Mouse (Mus musculus): ENCODE measurements around the gene Ghrl. TPM values are rescaled to one million over a fixed set of nuclear protein-coding genes. Genes with fewer than 3 reads are reported as not detected.

Gene Ghrl
- polyA plus RNA-seq, 1 experiment from 2014 or later: not detected

DNA sequence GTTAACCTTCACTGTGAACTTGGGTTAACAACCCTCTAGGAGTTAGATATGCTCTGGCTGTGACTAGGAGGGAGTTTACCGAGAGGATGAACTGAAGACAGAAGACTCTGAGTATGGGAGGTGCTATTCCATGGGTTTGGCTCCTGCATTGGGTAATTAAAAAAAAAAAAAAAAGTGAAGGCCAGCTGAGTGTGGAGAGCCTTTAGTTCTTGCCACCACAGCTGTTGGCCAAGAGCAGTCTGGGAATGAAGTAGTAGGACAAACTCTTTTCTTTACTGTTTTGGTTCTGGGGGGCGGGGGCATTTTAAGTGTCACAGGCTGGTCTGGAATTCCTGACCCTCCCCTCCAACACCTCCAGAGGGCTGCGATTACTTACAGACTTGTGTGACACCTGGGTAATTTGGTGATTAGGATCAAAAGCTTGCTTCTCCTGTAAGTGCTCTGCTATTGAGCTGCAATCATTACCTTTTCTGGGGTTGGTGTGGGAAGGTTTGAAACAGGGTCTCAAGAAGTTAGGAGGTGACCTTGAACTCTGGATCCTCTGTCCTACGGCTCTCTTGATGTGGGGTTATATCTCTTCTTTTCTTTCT, 23.8 kb downstream of the Ghrl start:
- no peak for ATAC-seq (ENCODE audit: extremely low read depth, insufficient number of reproducible peaks, low FRiP score, low TSS enrichment)
- Histone ChIP-seq H3K27me3 (replicated peaks) (no peaks in the 10 kb centered on the region), H3K9ac (peak overlapping the region; percentile 64), H3K9me3 (no peaks in the 10 kb centered on the region), H3K4me3 (peak overlapping the region; percentile 82), H3K4me2 (peak overlapping the region; percentile 66), H3K27ac (replicated peaks) (peak overlapping the region; percentile 85), H3K36me3 (peaks cover 26% of the 10 kb centered on the region), H3K4me1 (peaks cover 65% of the 10 kb centered on the region)
- WGBS: 44% methylated on average over 4 of the region's 4 CpGs

DNA sequence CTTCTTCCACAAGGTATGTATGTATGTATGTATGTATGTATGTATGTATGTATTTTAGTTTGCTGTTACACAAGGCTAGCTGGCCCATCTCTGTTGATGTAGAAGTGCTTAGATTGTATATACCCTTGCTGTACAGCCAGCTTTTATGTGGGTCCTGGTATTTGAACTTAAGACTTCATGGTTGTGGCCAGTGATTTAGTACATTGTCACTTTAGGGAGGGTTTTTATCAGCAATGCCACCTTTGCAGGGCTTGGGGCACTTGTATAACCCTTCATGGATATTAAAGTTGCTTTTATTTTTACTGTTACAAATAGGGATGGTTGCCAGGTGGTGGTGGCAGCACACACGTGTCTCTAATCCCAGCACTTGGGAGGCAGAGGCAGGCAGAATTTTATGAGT, 24.5 kb downstream of the Ghrl start:
- Histone ChIP-seq H3K9me3 (no peaks in the 10 kb centered on the region), H3K36me3 (peaks cover 19% of the 10 kb centered on the region), H3K9ac (no peak overlapping the region), H3K4me1 (peaks cover 68% of the 10 kb centered on the region), H3K27ac (replicated peaks) (no peak overlapping the region; the same call in 1 of the 2 replicates), H3K4me3 (no peak overlapping the region), H3K27me3 (replicated peaks) (no peaks in the 10 kb centered on the region), H3K4me2 (no peak overlapping the region)
- no peak for ATAC-seq (ENCODE audit: extremely low read depth, insufficient number of reproducible peaks, low FRiP score, low TSS enrichment)
- WGBS: 71% methylated on average over 1 of the region's 1 CpGs

DNA sequence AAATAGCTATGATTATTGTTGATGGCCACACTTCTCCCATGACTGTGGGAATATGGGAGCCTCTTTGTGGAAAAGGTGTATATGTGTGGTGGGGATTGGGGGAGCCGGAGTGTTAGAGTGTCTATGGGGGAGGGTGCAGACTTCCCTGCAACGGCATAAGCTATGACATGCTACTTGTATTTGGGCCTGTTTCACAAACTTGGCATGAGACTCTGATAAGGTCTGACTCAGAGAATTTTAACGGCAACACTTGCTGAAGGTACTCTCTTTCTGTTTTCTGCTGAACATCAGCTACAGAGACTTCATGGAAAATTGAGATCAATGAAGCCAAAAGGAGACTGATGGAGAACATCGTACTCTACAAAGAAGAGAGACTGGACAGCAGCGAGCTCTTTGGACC, 26.3 kb downstream of the Ghrl start:
- 70% methylated on average over 5 of the region's 5 CpGs for WGBS
- Histone ChIP-seq H3K9ac (no peak overlapping the region), H3K27me3 (replicated peaks) (no peaks in the 10 kb centered on the region), H3K4me2 (peak overlapping the region; percentile 22; the same call in 1 of the 2 replicates), H3K36me3 (peaks cover 11% of the 10 kb centered on the region), H3K4me1 (peaks cover 61% of the 10 kb centered on the region), H3K9me3 (no peaks in the 10 kb centered on the region), H3K4me3 (no peak overlapping the region), H3K27ac (replicated peaks) (no peak overlapping the region)
- ATAC-seq (ENCODE audit: extremely low read depth, insufficient number of reproducible peaks, low FRiP score, low TSS enrichment): no peak

GRCm38 (mm10) chr6:113692661-113693133, 27.0 kb downstream of the Ghrl start:
- 79% methylated on average over 5 of the region's 5 CpGs for WGBS
- Histone ChIP-seq H3K4me1 (peaks cover 59% of the 10 kb centered on the region), H3K9ac (no peak overlapping the region), H3K27ac (replicated peaks) (no peak overlapping the region), H3K9me3 (no peaks in the 10 kb centered on the region), H3K36me3 (peaks cover 11% of the 10 kb centered on the region), H3K4me3 (no peak overlapping the region), H3K4me2 (peak overlapping the region; percentile 35), H3K27me3 (replicated peaks) (no peaks in the 10 kb centered on the region)
- no peak for ATAC-seq (ENCODE audit: extremely low read depth, insufficient number of reproducible peaks, low FRiP score, low TSS enrichment)

DNA sequence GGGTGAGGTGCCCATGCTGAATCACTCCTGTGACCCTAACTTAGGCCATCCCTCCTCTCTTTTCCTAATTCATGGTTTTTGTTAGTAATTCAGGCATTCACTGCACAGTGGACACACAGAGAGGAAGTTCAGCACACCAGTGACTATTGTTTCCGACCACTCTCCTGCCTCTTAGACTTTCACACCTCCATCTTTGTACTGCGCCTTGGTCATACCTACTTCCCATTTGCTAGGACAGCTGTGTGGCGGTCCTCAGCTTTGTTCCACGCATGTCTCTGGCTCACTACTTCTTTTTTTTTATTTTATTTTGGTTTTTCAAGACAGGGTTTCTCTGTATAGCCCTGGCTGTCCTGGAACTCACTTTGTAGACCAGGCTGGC, 28.6 kb downstream of the Ghrl start:
- 53% methylated on average over 4 of the region's 4 CpGs for WGBS
- Histone ChIP-seq H3K4me3 (peak overlapping the region; percentile 38), H3K9me3 (no peaks in the 10 kb centered on the region), H3K27me3 (replicated peaks) (no peaks in the 10 kb centered on the region), H3K4me2 (peak overlapping the region; percentile 66), H3K9ac (peak overlapping the region; percentile 76), H3K36me3 (peaks cover 11% of the 10 kb centered on the region), H3K27ac (replicated peaks) (peak overlapping the region; percentile 94), H3K4me1 (peaks cover 64% of the 10 kb centered on the region)
- no peak for ATAC-seq (ENCODE audit: extremely low read depth, insufficient number of reproducible peaks, low FRiP score, low TSS enrichment)

DNA sequence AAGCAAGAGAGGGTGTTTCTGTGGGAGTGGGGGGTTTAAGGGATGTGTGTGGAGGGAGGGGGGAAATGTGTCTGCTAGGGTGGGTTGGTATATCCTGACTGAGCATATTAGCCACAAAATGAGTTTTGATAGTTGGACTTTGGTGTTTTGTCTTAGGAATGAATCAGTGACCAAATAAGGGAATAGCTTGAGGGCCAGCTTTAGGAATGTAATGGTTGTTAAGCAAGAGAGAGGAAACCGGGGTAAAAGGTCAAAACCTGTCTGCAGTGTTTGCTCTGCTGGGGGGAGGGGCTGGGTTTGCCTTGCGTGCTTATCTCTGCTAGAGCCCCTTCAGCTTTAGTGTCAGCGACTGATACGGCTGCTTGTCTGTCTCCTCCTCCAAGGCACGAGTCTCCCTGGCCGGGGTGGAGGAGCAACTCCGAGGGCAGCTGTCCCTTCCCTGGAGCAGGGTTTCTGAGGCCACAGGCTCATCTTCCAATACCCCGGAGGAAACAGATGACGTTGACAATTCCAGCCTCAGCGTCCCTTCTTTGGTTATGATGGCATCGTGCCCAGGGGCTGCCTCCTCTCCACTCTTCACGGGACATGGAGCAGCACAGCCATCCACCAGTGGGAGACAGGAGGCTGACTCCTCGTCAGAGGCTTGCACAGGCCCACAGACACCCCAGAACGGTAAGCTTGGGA, 29.1 kb downstream of the Ghrl start:
- WGBS: under 1% methylated on average over 14 of the region's 14 CpGs
- Histone ChIP-seq H3K4me2 (peak overlapping the region; percentile 66), H3K9ac (peak overlapping the region; percentile 76), H3K4me1 (peaks cover 59% of the 10 kb centered on the region), H3K27ac (replicated peaks) (peak overlapping the region; percentile 94), H3K27me3 (replicated peaks) (no peaks in the 10 kb centered on the region), H3K36me3 (peaks cover 11% of the 10 kb centered on the region), H3K9me3 (no peaks in the 10 kb centered on the region), H3K4me3 (peak overlapping the region; percentile 38)
- peak; percentile 67 for ATAC-seq (ENCODE audit: extremely low read depth, insufficient number of reproducible peaks, low FRiP score, low TSS enrichment)

GRCm38 (mm10) chr6:113690008-113690399, 29.7 kb downstream of the Ghrl start:
- Histone ChIP-seq H3K4me1 (peaks cover 54% of the 10 kb centered on the region), H3K27me3 (replicated peaks) (no peaks in the 10 kb centered on the region), H3K9me3 (no peaks in the 10 kb centered on the region), H3K27ac (replicated peaks) (peak overlapping the region; percentile 94), H3K9ac (peak overlapping the region; percentile 76), H3K4me2 (peak overlapping the region; percentile 66), H3K36me3 (peaks cover 10% of the 10 kb centered on the region), H3K4me3 (no peak overlapping the region)
- ATAC-seq (ENCODE audit: extremely low read depth, insufficient number of reproducible peaks, low FRiP score, low TSS enrichment): no peak
- WGBS: 13% methylated on average over 7 of the region's 7 CpGs

DNA sequence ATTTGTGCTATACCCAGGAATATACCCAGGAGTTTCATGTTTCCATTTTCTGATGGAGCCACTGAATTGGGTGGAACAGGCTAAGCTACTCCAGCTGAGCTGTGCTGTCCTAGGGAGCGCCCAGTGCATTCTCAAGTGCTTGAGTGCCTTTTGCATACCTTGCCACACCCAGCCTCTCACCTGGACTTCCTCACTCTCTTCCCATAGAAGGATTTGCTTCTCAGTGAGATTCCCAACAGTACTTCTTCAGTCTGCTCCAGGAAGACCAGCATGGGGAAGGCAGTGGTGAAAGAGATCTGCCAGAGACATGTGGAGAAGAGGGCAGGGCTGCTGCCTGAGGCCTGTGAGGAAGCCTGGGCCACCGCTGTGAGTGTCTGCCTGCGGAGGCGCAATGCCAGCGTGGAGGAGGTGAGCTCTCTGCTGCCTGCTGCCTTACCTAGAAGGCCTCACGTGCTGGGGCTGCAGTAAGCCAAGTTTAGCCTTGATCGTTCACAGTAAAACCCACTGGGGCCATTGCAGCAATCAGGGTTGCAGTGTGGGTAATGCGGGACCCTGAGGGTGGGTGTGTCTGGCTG, 33.0 kb downstream of the Ghrl start:
- 0 out of 2 replicates have a peak overlapping the region, but pooled peaks have one; percentile 38 for H3K9ac ChIP-seq
- H3K27me3 ChIP-seq (replicated peaks): no peaks in the 10 kb centered on the region
- peaks cover 38% of the 10 kb centered on the region for H3K4me1 ChIP-seq
- 0 out of 2 replicates have a peak, but pooled peaks cover 12% of the 10 kb centered on the region for H3K36me3 ChIP-seq
- WGBS: 45% methylated on average over 8 of the region's 8 CpGs
- no peak for ATAC-seq (ENCODE audit: extremely low read depth, insufficient number of reproducible peaks, low FRiP score, low TSS enrichment)
- no peak overlapping the region for H3K4me2 ChIP-seq
- H3K4me3 ChIP-seq: no peak overlapping the region
- no peaks in the 10 kb centered on the region for H3K9me3 ChIP-seq
- no peak overlapping the region for H3K27ac ChIP-seq (replicated peaks)

DNA sequence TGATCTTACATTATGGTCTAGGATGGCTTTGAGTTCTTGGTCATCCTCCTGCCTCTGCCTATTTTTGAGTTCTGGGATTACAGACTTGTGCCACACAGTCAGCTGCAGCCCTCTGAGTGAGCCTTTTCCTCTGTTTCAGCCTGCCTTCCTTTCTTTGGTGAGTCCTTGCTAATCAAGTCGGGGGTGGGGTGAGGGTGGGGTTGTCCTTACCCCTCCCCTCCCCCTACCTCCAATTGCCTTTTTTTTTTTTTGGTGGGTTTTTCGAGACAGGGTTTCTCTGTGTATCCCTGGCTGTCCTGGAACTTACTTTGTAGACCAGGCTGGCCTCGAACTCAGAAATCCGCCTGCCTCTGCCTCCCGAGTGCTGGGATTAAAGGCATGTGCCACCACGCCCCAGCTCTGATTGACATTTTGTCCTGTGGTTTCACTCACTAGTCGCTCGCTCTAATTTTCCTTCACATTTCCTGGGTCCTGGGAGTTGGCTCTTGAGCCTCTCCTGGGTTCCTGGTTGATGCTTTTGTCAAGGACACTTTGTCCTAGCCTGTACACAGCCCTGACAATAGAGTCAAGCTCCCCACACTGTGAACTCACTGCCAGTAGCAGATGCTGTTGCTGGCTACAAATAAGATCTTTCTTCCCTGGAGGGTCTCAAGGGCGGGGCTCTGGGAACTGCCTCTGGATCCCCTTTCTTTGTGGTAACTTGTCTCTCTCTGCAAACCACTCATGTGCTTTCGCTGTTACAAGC, 36.4 kb downstream of the Ghrl start:
- no peak for ATAC-seq (ENCODE audit: extremely low read depth, insufficient number of reproducible peaks, low FRiP score, low TSS enrichment)
- H3K27me3 ChIP-seq (replicated peaks): no peaks in the 10 kb centered on the region
- H3K4me2 ChIP-seq: no peak overlapping the region
- 82% methylated on average over 10 of the region's 10 CpGs for WGBS
- H3K4me1 ChIP-seq: peaks cover 15% of the 10 kb centered on the region
- H3K9me3 ChIP-seq: no peaks in the 10 kb centered on the region
- H3K36me3 ChIP-seq: 0 out of 2 replicates have a peak, but pooled peaks cover 12% of the 10 kb centered on the region
- no peak overlapping the region for H3K4me3 ChIP-seq
- H3K9ac ChIP-seq: no peak overlapping the region
- H3K27ac ChIP-seq (replicated peaks): no peak overlapping the region

- peaks cover 3% of the 10 kb centered on the region; the same call in 1 of the 2 replicates for H3K4me1 ChIP-seq
Measured at GRCm38 (mm10) chr6:113681271-113681670, 38.4 kb downstream of the Ghrl start.

GRCm38 (mm10) chr6:113679993-113680566, 39.6 kb downstream of the Ghrl start:
- Histone ChIP-seq H3K9me3 (no peaks in the 10 kb centered on the region), H3K4me2 (no peak overlapping the region), H3K4me1 (peaks cover 3% of the 10 kb centered on the region; the same call in 1 of the 2 replicates), H3K27ac (replicated peaks) (no peak overlapping the region), H3K9ac (no peak overlapping the region), H3K27me3 (replicated peaks) (no peaks in the 10 kb centered on the region), H3K36me3 (peaks cover 15% of the 10 kb centered on the region; the same call in 1 of the 2 replicates), H3K4me3 (no peak overlapping the region)
- ATAC-seq (ENCODE audit: extremely low read depth, insufficient number of reproducible peaks, low FRiP score, low TSS enrichment): no peak
- WGBS: 77% methylated on average over 9 of the region's 9 CpGs

More at GRCm38 (mm10) chr6:113681271-113681670, 38.4 kb downstream of the Ghrl start:
- H3K27ac ChIP-seq (replicated peaks): no peak overlapping the region
- H3K36me3 ChIP-seq: peaks cover 15% of the 10 kb centered on the region; the same call in 1 of the 2 replicates
- no peak overlapping the region for H3K9ac ChIP-seq
- ATAC-seq (ENCODE audit: extremely low read depth, insufficient number of reproducible peaks, low FRiP score, low TSS enrichment): no peak; the same call in 1 of the 2 replicates
- H3K9me3 ChIP-seq: no peaks in the 10 kb centered on the region
- H3K4me2 ChIP-seq: no peak overlapping the region
- no peak overlapping the region for H3K4me3 ChIP-seq
- H3K27me3 ChIP-seq (replicated peaks): no peaks in the 10 kb centered on the region
- 13% methylated on average over 4 of the region's 4 CpGs for WGBS
